Mouse (Mus musculus) cerebellum, adult 9-10 months (tissue): Measurements from ENCODE around the gene 2410004B18Rik.
A peak's percentile ranks its signal among the peaks of the same experiment; 100 is the strongest.
"Not testable (repeated sequence)": the region's sequence is repeated elsewhere in the genome, so short reads cannot be mapped to it uniquely, and the experiment has no call there.

Experiments
- DNase-seq: peaks from one replicate; pipeline ENCODE4 v3.0.0; 2022

Gene 2410004B18Rik

GRCm38 (mm10) chr3:145965583-145965982, 27.8 kb downstream of the 2410004B18Rik start:
- DNase-seq: not testable (repeated sequence)

GRCm38 (mm10) chr3:145966806-145967205, 29.0 kb downstream of the 2410004B18Rik start:
- no peak for DNase-seq

- DNase-seq: no peak
Observed at GRCm38 (mm10) chr3:145969031-145969501, 31.3 kb downstream of the 2410004B18Rik start.

- DNase-seq: no peak
Observed at GRCm38 (mm10) chr3:145971501-145971900, 33.7 kb downstream of the 2410004B18Rik start.

- no peak for DNase-seq
Observed at GRCm38 (mm10) chr3:145974986-145975385, 37.2 kb downstream of the 2410004B18Rik start.

GRCm38 (mm10) chr3:145985333-145985925, 47.6 kb downstream of the 2410004B18Rik start:
- DNase-seq: no peak

- no peak for DNase-seq
Observed at GRCm38 (mm10) chr3:145986317-145987001, 48.6 kb downstream of the 2410004B18Rik start.

- peak; percentile 2 for DNase-seq
Observed at GRCm38 (mm10) chr3:145987268-145987969, 49.6 kb downstream of the 2410004B18Rik start, which contains the start of gene Syde2. Syde2 (plus strand) TSS chr3:145987870.

- DNase-seq: no peak
Observed at GRCm38 (mm10) chr3:145987970-145988683, 50.3 kb downstream of the 2410004B18Rik start.

- no peak for DNase-seq
Observed at GRCm38 (mm10) chr3:145988684-145989575, 51.1 kb downstream of the 2410004B18Rik start.

- no peak for DNase-seq
Observed at GRCm38 (mm10) chr3:145989576-145990081, 51.8 kb downstream of the 2410004B18Rik start.

- DNase-seq: no peak
Observed at GRCm38 (mm10) chr3:145991130-145991529, 53.3 kb downstream of the 2410004B18Rik start.

- DNase-seq: no peak
Observed at GRCm38 (mm10) chr3:145991976-145992730, 54.3 kb downstream of the 2410004B18Rik start.

- peak; percentile 13 for DNase-seq
Observed at GRCm38 (mm10) chr3:145992796-145993195, 55.0 kb downstream of the 2410004B18Rik start.

- no peak for DNase-seq
Observed at GRCm38 (mm10) chr3:145993481-145994201, 55.8 kb downstream of the 2410004B18Rik start.
